Mouse (Mus musculus): ENCODE measurements around the gene Aldh18a1. TPM values are rescaled to one million over a fixed set of nuclear protein-coding genes. Genes with fewer than 3 reads are reported as not detected.
"Not testable (repeated sequence)": the region's sequence is repeated elsewhere in the genome, so short reads cannot be mapped to it uniquely, and the experiment has no call there.

Aldh18a1 gene
- polyA plus RNA-seq, 1 experiment: 59.5 TPM

- Histone ChIP-seq H3K79me2 (ENCODE audit: control insufficient read depth, insufficient read depth) (no peaks in the 10 kb centered on the region), H3K4me3 (ENCODE audit: insufficient read depth, poor library complexity, severe bottlenecking) (no peak overlapping the region), H3K79me3 (ENCODE audit: low read depth) (no peaks in the 10 kb centered on the region), H3ac (ENCODE audit: control insufficient read depth, insufficient read length, low read depth) (no peak overlapping the region), H3K27me3 (ENCODE audit: control insufficient read depth, insufficient read depth, insufficient read length) (no peaks in the 10 kb centered on the region), H3K36me3 (ENCODE audit: control insufficient read depth, insufficient read depth) (no peaks in the 10 kb centered on the region)
- TF ChIP-seq CEBPB (IDR thresholded peaks at IDR 0.05; ENCODE audit: low read depth): no peak
- TF ChIP-seq MYOD1 (IDR thresholded peaks at IDR 0.05; ENCODE audit: control insufficient read depth, insufficient read length, low read depth): no peak
- no peak for TF ChIP-seq MYOG (IDR thresholded peaks at IDR 0.05; ENCODE audit: control insufficient read depth, extremely low read depth, insufficient read length)
- TF ChIP-seq USF1 (IDR thresholded peaks at IDR 0.05; ENCODE audit: low read depth): no peak
- TF ChIP-seq FOSL1 (IDR thresholded peaks at IDR 0.05; ENCODE audit: insufficient read depth, low read length, poor library complexity, severe bottlenecking): no peak
Measured at GRCm38 (mm10) chr19:40632193-40632592, 43.9 kb upstream of the Aldh18a1 start.

GRCm38 (mm10) chr19:40630606-40631005 is 42.3 kb upstream of the Aldh18a1 start:
- Histone ChIP-seq H3K79me2 (ENCODE audit: control insufficient read depth, insufficient read depth) (no peaks in the 10 kb centered on the region), H3K36me3 (ENCODE audit: control insufficient read depth, insufficient read depth) (no peaks in the 10 kb centered on the region), H3K27me3 (ENCODE audit: control insufficient read depth, insufficient read depth, insufficient read length) (no peaks in the 10 kb centered on the region), H3ac (ENCODE audit: control insufficient read depth, insufficient read length, low read depth) (no peak overlapping the region), H3K79me3 (ENCODE audit: low read depth) (no peaks in the 10 kb centered on the region), H3K4me3 (ENCODE audit: insufficient read depth, poor library complexity, severe bottlenecking) (no peak overlapping the region)
- no peak for TF ChIP-seq MAX (IDR thresholded peaks at IDR 0.05)
- no peak for TF ChIP-seq MYOD1 (IDR thresholded peaks at IDR 0.05; ENCODE audit: control insufficient read depth, insufficient read length, low read depth)
- TF ChIP-seq USF1 (IDR thresholded peaks at IDR 0.05; ENCODE audit: low read depth): no peak
- TF ChIP-seq CTCF (IDR thresholded peaks at IDR 0.05; ENCODE audit: control insufficient read depth, insufficient read depth, insufficient read length): no peak
- no peak for TF ChIP-seq FOSL1 (IDR thresholded peaks at IDR 0.05; ENCODE audit: insufficient read depth, low read length, poor library complexity, severe bottlenecking)
- TF ChIP-seq CEBPB (IDR thresholded peaks at IDR 0.05; ENCODE audit: low read depth): no peak
- no peak for TF ChIP-seq MYOG (IDR thresholded peaks at IDR 0.05; ENCODE audit: control insufficient read depth, extremely low read depth, insufficient read length)

DNA sequence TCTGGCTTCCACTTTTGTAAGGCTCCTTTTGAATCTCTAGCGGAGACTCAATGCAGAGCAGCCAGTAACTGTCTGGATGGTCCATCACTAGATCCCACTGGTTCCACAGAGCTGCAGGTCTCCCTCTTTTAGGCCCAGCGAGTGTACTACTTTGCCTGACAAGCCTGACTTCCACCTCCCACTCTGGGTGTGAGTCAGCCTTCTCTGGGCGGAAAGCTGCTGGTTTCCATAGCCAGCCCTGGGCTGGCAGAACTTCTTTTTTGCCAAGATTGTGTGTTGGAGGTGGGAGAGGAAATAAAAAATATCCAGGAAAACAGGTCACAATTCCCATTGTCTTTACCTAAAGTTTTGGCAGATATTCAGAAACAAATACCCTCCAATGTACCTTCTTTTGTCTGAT is 41.8 kb upstream of the Aldh18a1 start:
- TF ChIP-seq FOSL1 (IDR thresholded peaks at IDR 0.05; ENCODE audit: insufficient read depth, low read length, poor library complexity, severe bottlenecking) (no peak), MYOD1 (IDR thresholded peaks at IDR 0.05; ENCODE audit: control insufficient read depth, insufficient read length, low read depth) (no peak), USF1 (IDR thresholded peaks at IDR 0.05; ENCODE audit: low read depth) (no peak), MAX (IDR thresholded peaks at IDR 0.05) (no peak), CTCF (IDR thresholded peaks at IDR 0.05; ENCODE audit: control insufficient read depth, insufficient read depth, insufficient read length) (no peak), MYOG (IDR thresholded peaks at IDR 0.05; ENCODE audit: control insufficient read depth, extremely low read depth, insufficient read length) (no peak), CEBPB (IDR thresholded peaks at IDR 0.05; ENCODE audit: low read depth) (no peak)
- no peak overlapping the region for H3ac ChIP-seq (ENCODE audit: control insufficient read depth, insufficient read length, low read depth)
- no peaks in the 10 kb centered on the region for H3K27me3 ChIP-seq (ENCODE audit: control insufficient read depth, insufficient read depth, insufficient read length)
- no peaks in the 10 kb centered on the region for H3K79me3 ChIP-seq (ENCODE audit: low read depth)
- H3K36me3 ChIP-seq (ENCODE audit: control insufficient read depth, insufficient read depth): no peaks in the 10 kb centered on the region
- no peaks in the 10 kb centered on the region for H3K79me2 ChIP-seq (ENCODE audit: control insufficient read depth, insufficient read depth)
- no peak overlapping the region for H3K4me3 ChIP-seq (ENCODE audit: insufficient read depth, poor library complexity, severe bottlenecking)

DNA sequence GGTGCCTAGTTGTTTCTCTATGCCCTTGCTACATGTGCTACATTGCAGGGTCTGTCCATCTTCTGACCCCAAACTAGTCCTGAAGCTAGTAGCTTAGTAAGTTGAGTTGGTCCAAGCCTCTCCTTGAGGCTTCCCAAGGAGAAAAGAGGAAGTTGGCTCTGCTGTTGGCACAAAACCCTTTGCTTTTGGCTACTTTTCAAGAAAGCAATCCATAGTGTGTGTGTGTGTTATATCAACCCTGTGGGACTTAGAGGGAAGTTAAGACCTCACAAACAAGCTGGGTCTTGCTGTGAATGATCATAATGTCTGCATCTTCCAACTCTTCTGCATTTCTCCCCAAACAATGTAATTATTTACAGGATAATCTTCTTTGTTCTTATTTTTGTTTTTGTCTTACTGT is 40.7 kb upstream of the Aldh18a1 start:
- H3ac ChIP-seq (ENCODE audit: control insufficient read depth, insufficient read length, low read depth): no peak overlapping the region
- no peaks in the 10 kb centered on the region for H3K79me2 ChIP-seq (ENCODE audit: control insufficient read depth, insufficient read depth)
- no peaks in the 10 kb centered on the region for H3K27me3 ChIP-seq (ENCODE audit: control insufficient read depth, insufficient read depth, insufficient read length)
- H3K36me3 ChIP-seq (ENCODE audit: control insufficient read depth, insufficient read depth): no peaks in the 10 kb centered on the region
- no peak for TF ChIP-seq MYOG (IDR thresholded peaks at IDR 0.05; ENCODE audit: control insufficient read depth, extremely low read depth, insufficient read length)
- TF ChIP-seq CTCF (IDR thresholded peaks at IDR 0.05; ENCODE audit: control insufficient read depth, insufficient read depth, insufficient read length): no peak
- TF ChIP-seq MAX (IDR thresholded peaks at IDR 0.05): no peak
- no peak for TF ChIP-seq MYOD1 (IDR thresholded peaks at IDR 0.05; ENCODE audit: control insufficient read depth, insufficient read length, low read depth)
- no peak for TF ChIP-seq USF1 (IDR thresholded peaks at IDR 0.05; ENCODE audit: low read depth)
- no peak for TF ChIP-seq FOSL1 (IDR thresholded peaks at IDR 0.05; ENCODE audit: insufficient read depth, low read length, poor library complexity, severe bottlenecking)
- no peak for TF ChIP-seq CEBPB (IDR thresholded peaks at IDR 0.05; ENCODE audit: low read depth)
- no peaks in the 10 kb centered on the region for H3K79me3 ChIP-seq (ENCODE audit: low read depth)
- no peak overlapping the region for H3K4me3 ChIP-seq (ENCODE audit: insufficient read depth, poor library complexity, severe bottlenecking)

DNA sequence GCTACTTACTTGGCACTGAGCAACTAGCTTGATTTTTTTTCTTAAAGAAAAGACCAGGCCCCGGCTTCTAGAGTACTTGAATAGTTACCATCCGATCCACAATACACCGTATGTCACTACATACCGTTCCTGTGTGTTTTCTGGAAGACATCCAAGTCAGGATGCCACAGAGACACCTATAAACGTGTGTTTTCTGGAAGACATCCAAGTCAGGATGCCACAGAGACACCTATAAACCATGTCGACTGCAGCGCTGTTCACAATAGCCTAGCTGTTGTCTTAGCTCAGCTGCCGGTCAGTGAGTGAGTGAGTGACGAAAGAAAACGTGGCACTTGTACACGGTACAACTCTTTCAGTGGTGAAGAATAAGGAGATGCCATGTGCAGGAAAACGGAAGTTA is 37.7 kb upstream of the Aldh18a1 start:
- no peaks in the 10 kb centered on the region for H3K36me3 ChIP-seq (ENCODE audit: control insufficient read depth, insufficient read depth)

DNA sequence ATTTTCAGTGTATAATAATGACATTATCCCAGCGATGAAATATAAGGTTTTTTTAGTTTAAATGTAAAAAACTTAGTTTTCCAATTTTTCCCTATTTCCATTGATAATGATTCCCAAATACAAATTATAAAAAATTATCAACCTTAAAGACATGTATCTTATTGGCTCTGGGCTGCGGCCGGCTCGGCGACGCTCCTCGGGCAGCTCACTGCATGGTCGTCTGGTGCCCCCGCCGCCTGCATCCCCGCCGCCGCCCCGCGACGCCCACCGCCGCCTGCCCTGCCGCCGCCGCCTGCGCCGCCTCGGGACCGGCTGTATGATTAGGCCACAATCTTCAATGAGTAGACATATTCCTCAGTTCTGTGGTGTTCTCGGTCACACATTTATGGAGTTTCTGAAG is 33.4 kb upstream of the Aldh18a1 start:
- H3K79me3 ChIP-seq (ENCODE audit: low read depth); H3ac ChIP-seq (ENCODE audit: control insufficient read depth, insufficient read length, low read depth); H3K27me3 ChIP-seq (ENCODE audit: control insufficient read depth, insufficient read depth, insufficient read length); H3K36me3 ChIP-seq (ENCODE audit: control insufficient read depth, insufficient read depth); H3K4me3 ChIP-seq (ENCODE audit: insufficient read depth, poor library complexity, severe bottlenecking); H3K79me2 ChIP-seq (ENCODE audit: control insufficient read depth, insufficient read depth): not testable (repeated sequence)

More for the DNA sequence above, 37.7 kb upstream of the Aldh18a1 start:
- no peak overlapping the region for H3ac ChIP-seq (ENCODE audit: control insufficient read depth, insufficient read length, low read depth)
- no peaks in the 10 kb centered on the region for H3K79me3 ChIP-seq (ENCODE audit: low read depth)
- H3K4me3 ChIP-seq (ENCODE audit: insufficient read depth, poor library complexity, severe bottlenecking): no peak overlapping the region
- H3K27me3 ChIP-seq (ENCODE audit: control insufficient read depth, insufficient read depth, insufficient read length): no peaks in the 10 kb centered on the region
- TF ChIP-seq MAX (IDR thresholded peaks at IDR 0.05) (no peak), MYOG (IDR thresholded peaks at IDR 0.05; ENCODE audit: control insufficient read depth, extremely low read depth, insufficient read length) (no peak), USF1 (IDR thresholded peaks at IDR 0.05; ENCODE audit: low read depth) (no peak)
- H3K79me2 ChIP-seq (ENCODE audit: control insufficient read depth, insufficient read depth): no peaks in the 10 kb centered on the region
